Mouse (Mus musculus): ENCODE data around the gene Rars2.

DNA sequence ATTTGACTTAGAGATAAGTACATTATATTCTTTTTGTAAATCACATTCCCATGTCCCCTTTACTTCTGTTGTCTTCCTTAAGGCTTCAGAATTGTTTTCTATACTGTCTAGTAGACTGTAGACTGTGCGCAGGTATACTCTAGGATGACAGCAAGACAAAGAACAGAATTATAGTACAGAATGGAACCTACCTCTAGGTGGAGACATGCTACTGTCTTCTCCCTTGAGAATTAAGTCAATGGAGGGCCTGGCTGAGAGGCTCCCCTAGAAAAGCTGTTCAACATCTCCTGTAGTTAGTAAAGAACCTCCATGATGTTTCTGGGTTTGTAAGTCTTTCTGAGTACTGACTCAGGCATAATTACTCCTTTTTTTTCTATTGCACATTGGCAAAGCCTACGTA, 37.7 kb upstream of the Rars2 start:
- no peak for TF ChIP-seq EP300 (IDR thresholded peaks at IDR 0.05; ENCODE audit: insufficient read depth, low read depth, low read length)
- TF ChIP-seq CTCF (IDR thresholded peaks at IDR 0.05; ENCODE audit: low read depth, low read length): peak; percentile 11
- no peak for TF ChIP-seq POLR2A (IDR thresholded peaks at IDR 0.05; ENCODE audit: insufficient read depth, low read length)
